Mouse (Mus musculus) right cerebral cortex, adult 2 months (tissue): ENCODE results near the gene Gja5.

ENCODE experiments used
- DNase-seq, 2 experiments: peaks; one replicate each; pipeline ENCODE4 v3.0.0; 2021 to 2022; ENCODE audit warnings: low spot score in 2 of 2

Gja5 gene

GRCm38 (mm10) chr3:96904393-96904792 is at the start of gene Gja5:
Gene Gja5, plus strand, starts transcription at chr3:96904693.
- no peak for DNase-seq

DNA sequence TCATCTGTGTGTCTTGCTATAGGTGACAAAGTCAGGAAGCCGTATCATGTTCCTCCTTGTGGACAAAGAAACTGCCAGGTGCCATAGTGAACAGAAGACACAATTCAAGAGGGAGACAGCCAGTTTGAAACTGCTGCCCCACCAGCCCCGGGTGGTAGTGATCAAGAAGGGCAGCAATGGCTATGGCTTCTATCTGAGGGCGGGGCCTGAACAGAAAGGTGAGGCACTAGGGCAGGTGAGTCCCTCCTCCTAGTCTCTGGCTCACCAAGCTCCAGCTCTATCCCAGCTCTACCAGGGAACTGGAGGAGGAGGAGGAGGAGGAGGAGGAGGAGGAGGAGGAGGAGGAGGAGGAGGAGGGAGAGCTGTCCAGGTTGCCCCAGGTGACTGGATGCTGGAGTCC is 48.7 kb upstream of the Gja5 start:
- no peak for DNase-seq

DNA sequence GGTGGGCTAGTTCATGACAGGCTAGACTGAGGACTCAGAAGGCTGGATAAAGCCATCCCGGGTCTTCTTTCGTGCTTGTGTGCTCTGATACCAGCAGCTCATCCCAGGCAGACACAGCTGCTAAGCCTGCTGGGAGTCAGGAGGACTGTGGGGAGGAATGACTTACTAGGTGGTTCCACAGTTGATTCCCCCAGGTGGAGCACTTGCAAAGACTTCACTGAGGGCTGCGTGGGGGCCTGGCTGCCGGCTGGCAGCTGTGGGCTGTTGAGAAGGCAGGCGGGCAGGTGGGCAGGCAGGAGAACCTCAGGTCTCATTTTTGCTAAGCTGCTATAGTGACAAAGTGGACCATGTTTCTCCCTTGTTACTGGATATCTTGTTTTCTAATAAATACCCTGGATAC is 44.0 kb upstream of the Gja5 start:
- no peak for DNase-seq

DNA sequence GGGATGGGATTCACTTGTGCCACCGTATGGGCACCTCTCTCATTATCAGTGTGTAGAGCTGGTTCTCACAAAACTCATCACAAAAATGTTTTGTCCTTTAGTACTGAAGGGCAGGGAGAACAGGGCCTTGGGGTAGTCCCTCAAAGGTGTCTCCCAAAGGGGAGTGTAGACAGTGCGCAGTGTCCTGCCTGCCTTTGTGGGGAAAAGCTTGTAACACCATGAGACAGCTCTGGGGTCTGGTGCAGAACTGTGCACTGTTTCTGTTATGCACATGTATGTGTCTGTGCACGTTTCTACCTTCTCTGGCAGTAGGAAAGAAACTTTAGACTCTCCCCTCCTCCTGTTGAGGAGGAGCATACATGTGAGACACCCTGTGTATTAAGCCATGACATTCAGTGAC is 36.6 kb upstream of the Gja5 start:
- DNase-seq: no peak

GRCm38 (mm10) chr3:96868566-96868965 is 35.9 kb upstream of the Gja5 start:
- DNase-seq: no peak

- DNase-seq: no peak
Measured at GRCm38 (mm10) chr3:96869091-96869490, 35.4 kb upstream of the Gja5 start.

DNA sequence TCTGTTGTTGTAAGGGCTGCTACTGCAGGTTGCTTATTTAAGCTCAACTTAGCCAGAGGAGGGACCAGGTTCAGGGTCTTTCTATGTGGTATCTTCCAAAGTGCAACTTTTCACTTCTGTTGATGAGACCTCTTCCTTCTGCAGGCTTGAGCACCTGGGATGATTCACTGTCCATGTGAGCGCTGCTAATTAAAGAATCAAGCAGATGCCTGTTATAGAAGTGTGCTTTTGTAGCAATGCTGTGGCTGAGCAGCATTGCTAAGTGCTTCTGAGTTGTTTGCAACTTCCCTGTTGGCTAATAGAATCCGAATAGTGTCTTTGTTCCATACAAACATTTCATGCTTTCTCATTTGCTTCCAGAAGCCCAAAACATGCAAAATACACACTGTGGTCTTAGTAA is 34.2 kb upstream of the Gja5 start:
- peak; percentile 39 for DNase-seq

GRCm38 (mm10) chr3:96871070-96871469 is 33.4 kb upstream of the Gja5 start:
- DNase-seq: no peak

- no peak for DNase-seq
Measured at GRCm38 (mm10) chr3:96872501-96872900, 32.0 kb upstream of the Gja5 start.

DNA sequence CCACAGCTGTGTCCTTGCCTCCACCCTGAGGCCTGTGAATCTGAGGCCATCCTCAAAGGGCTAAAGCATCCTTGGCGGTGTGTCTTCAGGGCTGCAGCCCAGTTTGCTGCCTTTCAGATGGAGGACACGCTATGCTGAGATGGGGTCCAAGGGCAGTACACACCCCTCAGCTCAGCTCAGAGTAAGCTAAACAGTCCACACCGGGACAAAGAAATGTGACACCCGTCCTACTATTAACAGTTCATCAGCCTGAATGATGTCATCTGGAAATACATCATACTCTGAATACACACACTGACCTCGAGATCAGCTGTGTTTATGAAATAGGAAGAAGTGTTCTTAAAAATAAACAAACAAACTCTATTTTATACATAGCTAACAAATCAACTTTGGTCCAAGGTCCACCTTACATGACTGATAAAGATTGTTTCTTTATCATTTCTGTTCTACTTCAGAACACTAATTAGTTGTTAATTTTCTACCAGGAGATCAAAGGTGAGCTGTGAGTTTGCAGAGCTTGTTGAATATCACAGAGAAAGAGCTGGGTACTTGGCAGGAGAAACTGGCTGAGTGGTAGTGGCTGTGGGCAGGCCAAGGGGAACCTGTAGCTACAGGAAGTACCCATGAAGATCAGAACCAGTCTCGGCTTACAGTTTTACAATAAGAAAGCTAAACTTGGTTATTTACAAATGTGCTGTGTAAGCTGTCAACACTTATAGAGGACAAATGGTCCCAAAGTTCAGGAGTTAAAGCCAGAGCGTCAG is 29.5 kb upstream of the Gja5 start:
- no peak for DNase-seq

DNA sequence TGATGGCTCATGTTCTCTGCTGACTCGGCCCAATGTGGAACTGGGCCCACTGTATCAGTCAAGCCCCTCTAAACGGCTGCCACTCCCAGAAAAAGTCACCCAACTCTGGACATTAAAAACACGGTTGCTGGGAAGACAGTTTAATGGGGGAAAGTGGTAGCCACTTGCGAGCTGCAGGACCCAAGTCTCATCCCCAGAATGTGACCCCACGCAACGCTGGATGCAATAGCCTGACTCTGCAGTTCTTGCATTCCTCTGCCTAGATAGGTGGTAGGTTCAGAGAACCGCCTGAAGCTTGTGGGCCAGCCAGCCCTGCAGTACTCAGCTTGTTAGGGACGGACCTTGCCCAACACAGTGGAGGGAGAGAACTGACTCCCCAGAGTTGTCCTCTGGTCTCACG is 25.0 kb upstream of the Gja5 start:
- no peak for DNase-seq

- DNase-seq: no peak
Measured at GRCm38 (mm10) chr3:96880385-96880784, 24.1 kb upstream of the Gja5 start.

- peak; percentile 34 to 46 for DNase-seq
Measured at GRCm38 (mm10) chr3:96881557-96881956, 22.9 kb upstream of the Gja5 start.

- no peak for DNase-seq
Measured at GRCm38 (mm10) chr3:96882061-96882849, 22.2 kb upstream of the Gja5 start.

DNA sequence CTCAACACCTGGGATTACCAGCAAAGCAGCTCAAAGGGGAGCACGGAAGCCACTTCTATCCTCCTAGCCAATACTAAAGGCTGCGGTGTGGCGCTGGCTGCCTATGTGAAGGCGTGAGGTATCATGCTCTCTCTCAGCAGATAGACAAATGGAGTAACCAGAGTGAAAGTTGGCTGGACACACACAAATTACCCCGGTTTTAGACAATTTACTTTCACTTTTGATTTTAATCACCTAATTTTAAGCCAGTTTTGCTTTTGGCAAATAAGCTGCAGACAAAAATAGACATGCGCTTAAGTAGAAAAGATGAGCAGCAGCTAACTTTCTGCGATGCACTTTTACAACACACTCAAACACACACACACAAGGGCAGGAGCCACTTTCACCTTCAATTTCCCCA is 20.8 kb upstream of the Gja5 start:
- DNase-seq: no peak

- DNase-seq: no peak
Measured at GRCm38 (mm10) chr3:96902336-96902999, 2.0 kb upstream of the Gja5 start.

- DNase-seq: peak; percentile 96 to 98
Measured at GRCm38 (mm10) chr3:96904851-96905541, 503 bp downstream of the Gja5 start, which contains the start of gene Gpr89. Gene Gpr89, minus strand, starts transcription at chr3:96905346.

DNA sequence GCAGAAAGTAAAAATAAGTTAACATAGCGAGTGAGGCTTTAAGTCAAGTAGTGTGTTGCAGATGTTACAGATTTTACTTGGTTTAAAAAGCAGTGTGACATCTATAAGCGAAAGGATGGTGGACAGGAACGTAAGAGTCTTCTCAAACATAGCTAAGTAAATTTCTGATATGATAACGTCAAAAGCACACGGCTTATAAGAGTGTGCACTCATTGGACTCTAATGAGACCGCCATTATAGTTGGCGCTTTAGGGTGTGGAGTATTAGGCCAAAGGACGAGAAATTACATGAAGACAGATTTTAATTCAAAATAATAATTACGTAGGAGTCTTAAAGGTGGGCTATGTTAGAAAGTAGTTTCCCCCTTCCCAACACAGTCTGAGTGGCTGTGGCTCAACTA is 1.1 kb downstream of the Gja5 start:
- no peak for DNase-seq

- DNase-seq: no peak
Measured at GRCm38 (mm10) chr3:96920991-96921390, 16.5 kb downstream of the Gja5 start.

GRCm38 (mm10) chr3:96924631-96925030 is 20.1 kb downstream of the Gja5 start:
- DNase-seq: no peak

DNA sequence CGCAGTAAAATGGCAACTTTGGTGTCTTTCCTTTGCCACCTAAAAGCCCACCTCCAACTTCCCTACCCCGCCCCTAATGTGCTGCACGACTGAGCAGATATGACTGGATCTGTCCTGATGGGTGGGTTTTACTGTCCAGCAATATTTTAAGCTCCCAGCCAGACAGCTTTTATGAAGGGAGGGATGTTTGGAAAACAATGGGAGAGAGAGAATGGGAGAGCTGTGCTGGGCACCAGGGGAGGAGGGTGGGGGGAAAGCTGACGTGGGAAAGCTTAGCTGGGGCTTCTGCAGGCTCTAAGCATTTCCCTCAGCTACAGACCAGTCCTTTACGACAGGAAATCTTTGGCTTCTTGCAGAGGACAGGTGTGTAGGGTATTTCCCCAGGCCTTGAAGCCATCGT is 21.4 kb downstream of the Gja5 start, which contains the start of gene Gja8:
Gene Gja8, minus strand, starts transcription at position 101 of the 400 bp plus-strand sequence.
- no peak for DNase-seq

- DNase-seq: no peak
Measured at GRCm38 (mm10) chr3:96931261-96931681, 26.8 kb downstream of the Gja5 start.
